Mouse (Mus musculus): ENCODE data around the gene D630003M21Rik.

DNA sequence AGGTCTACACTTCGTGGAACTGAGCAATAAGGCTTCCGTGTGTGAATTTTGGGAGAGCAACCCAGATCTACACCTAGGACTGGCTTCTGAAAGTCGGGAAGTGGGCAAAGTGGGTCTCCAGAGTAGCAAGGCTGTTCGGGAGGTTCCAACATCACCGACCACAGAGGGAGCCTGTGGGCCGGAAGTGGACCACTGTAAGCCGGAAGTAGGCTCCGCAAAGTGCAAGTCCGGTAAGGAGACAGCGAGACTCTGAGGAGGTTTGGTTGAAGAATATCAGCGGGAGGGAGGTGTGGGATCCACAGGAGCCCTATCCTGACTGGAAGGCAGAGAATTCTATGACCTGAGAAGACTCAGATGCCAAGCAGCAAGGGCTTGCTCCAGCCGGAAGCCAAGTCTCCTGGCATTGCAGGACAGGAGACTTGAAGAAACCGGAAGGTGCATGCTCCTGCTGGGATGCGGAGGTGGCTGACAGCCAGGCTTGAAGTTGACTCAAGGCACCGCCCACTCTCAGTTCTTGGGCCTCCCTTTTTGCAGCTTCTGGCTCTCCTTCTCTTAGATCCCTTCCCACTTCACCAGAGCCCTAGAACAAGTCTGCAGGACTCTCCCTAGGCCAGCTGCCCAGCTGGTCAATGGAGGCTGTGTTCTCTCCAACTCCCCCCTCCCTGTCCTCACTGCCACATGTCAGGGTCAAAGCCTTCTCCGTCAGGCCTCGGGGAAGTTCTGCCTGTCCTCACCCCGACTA lies 14.3 kb upstream of the D630003M21Rik start:
- TF ChIP-seq CTCF (IDR thresholded peaks at IDR 0.05; ENCODE audit: insufficient read depth, low read depth, low read length) (no peak), POLR2A (IDR thresholded peaks at IDR 0.05; ENCODE audit: insufficient read depth, low read depth, low read length) (no peak)

Measured in olfactory bulb, adult 2 months (tissue).